Mouse (Mus musculus): ENCODE data around the gene 8030411F24Rik. TPM values are rescaled to one million over a fixed set of nuclear protein-coding genes. Genes with fewer than 3 reads are reported as not detected.

8030411F24Rik gene
- polyA plus RNA-seq, 1 experiment = not detected

GRCm38 (mm10) chr2:148789142-148789541 is 7.3 kb downstream of the 8030411F24Rik start, which contains the start of gene Cst12:
Cst12 (plus strand) TSS chr2:148789361.
- no peaks in the 10 kb centered on the region for H3K4me1 ChIP-seq (ENCODE audit: control insufficient read depth, insufficient read depth, low read length)
- H3K27ac ChIP-seq (ENCODE audit: insufficient read depth, low read depth, low read length) = no peak within 1 kb of the TSS
- TF ChIP-seq POLR2A (IDR thresholded peaks at IDR 0.05; ENCODE audit: insufficient read depth, low read depth, low read length) (no peak), CTCF (IDR thresholded peaks at IDR 0.05; ENCODE audit: insufficient read depth, low read depth, low read length) (no peak)
- WGBS = 83% methylated on average over 6 of the region's 6 CpGs
- no peak within 1 kb of the TSS for H3K4me3 ChIP-seq (ENCODE audit: insufficient read depth, low read depth, low read length)

GRCm38 (mm10) chr2:148798485-148798884 is 16.7 kb downstream of the 8030411F24Rik start, which contains the start of gene Cst8:
Cst8 (plus strand) TSS chr2:148798785.
- WGBS = 100% methylated on average over 1 of the region's 1 CpGs
- Histone ChIP-seq H3K27ac (ENCODE audit: insufficient read depth, low read depth, low read length) (no peak within 1 kb of the TSS), H3K4me1 (ENCODE audit: control insufficient read depth, insufficient read depth, low read length) (no peaks in the 10 kb centered on the region), H3K4me3 (ENCODE audit: insufficient read depth, low read depth, low read length) (no peak within 1 kb of the TSS)
- TF ChIP-seq POLR2A (IDR thresholded peaks at IDR 0.05; ENCODE audit: insufficient read depth, low read depth, low read length) = no peak
- TF ChIP-seq CTCF (IDR thresholded peaks at IDR 0.05; ENCODE audit: insufficient read depth, low read depth, low read length) = no peak

DNA sequence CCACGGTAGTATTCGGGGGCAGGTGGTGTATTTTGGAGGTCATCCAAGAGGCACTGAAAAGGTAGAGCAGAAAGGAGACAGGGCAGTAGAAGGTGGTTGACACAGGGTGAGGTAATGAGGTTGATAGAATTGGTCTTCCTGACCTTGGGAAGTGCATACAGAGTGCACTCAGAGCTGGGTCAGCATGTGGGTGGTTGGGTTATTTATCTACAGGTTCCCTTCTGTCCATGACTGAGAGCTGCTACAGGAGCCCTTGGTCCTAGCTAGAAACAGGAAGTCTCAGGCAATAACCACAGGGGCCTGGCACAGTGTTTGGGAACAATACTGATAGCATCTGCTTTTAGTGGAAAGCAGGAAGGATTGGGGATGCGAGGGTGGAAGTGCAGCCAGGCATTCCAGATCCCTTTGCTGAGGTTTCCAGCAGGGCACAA is 19.7 kb downstream of the 8030411F24Rik start:
- no peak overlapping the region for H3K27ac ChIP-seq (ENCODE audit: insufficient read depth, low read depth, low read length)
- TF ChIP-seq CTCF (IDR thresholded peaks at IDR 0.05; ENCODE audit: insufficient read depth, low read depth, low read length) (no peak), POLR2A (IDR thresholded peaks at IDR 0.05; ENCODE audit: insufficient read depth, low read depth, low read length) (no peak)
- WGBS = 55% methylated on average over 3 of the region's 3 CpGs
- H3K4me1 ChIP-seq (ENCODE audit: control insufficient read depth, insufficient read depth, low read length) = no peaks in the 10 kb centered on the region
- H3K4me3 ChIP-seq (ENCODE audit: insufficient read depth, low read depth, low read length) = no peak overlapping the region

DNA sequence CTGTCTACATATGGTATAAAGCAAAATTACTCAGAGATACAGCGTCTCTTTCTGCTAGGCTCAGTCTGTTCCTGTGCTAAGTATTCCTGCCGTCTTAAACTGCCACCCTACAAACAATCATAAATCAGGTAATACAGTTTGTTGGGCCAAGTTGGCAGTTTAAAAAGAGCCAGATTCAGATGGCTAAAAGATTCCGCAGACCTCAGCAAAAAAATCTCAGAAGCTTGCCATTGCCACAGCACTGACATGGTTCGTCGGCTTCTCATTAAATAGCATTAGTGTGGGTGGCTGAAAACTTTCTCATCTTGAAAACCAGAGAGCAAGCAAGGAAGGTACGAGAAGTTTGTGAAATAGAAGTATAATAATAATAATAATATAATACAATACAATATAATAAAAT is 24.9 kb downstream of the 8030411F24Rik start:
- Histone ChIP-seq H3K27ac (ENCODE audit: insufficient read depth, low read depth, low read length) (no peak overlapping the region), H3K4me1 (ENCODE audit: control insufficient read depth, insufficient read depth, low read length) (no peaks in the 10 kb centered on the region), H3K4me3 (ENCODE audit: insufficient read depth, low read depth, low read length) (no peak overlapping the region)
- 72% methylated on average over 6 of the region's 6 CpGs for WGBS
- TF ChIP-seq POLR2A (IDR thresholded peaks at IDR 0.05; ENCODE audit: insufficient read depth, low read depth, low read length) (no peak), CTCF (IDR thresholded peaks at IDR 0.05; ENCODE audit: insufficient read depth, low read depth, low read length) (no peak)

GRCm38 (mm10) chr2:148819909-148820308 is 38.1 kb downstream of the 8030411F24Rik start, which contains the start of gene Cst13:
Cst13 (plus strand) TSS chr2:148820081.
- TF ChIP-seq CTCF (IDR thresholded peaks at IDR 0.05; ENCODE audit: insufficient read depth, low read depth, low read length) = no peak
- no peak for TF ChIP-seq POLR2A (IDR thresholded peaks at IDR 0.05; ENCODE audit: insufficient read depth, low read depth, low read length)
- H3K4me3 ChIP-seq (ENCODE audit: insufficient read depth, low read depth, low read length) = no peak within 1 kb of the TSS
- no peak within 1 kb of the TSS for H3K27ac ChIP-seq (ENCODE audit: insufficient read depth, low read depth, low read length)
- no peaks in the 10 kb centered on the region for H3K4me1 ChIP-seq (ENCODE audit: control insufficient read depth, insufficient read depth, low read length)

- H3K4me3 ChIP-seq (ENCODE audit: insufficient read depth, low read depth, low read length) = no peak overlapping the region
- H3K4me1 ChIP-seq (ENCODE audit: control insufficient read depth, insufficient read depth, low read length) = no peaks in the 10 kb centered on the region
- no peak overlapping the region for H3K27ac ChIP-seq (ENCODE audit: insufficient read depth, low read depth, low read length)
- TF ChIP-seq CTCF (IDR thresholded peaks at IDR 0.05; ENCODE audit: insufficient read depth, low read depth, low read length) = no peak
- TF ChIP-seq POLR2A (IDR thresholded peaks at IDR 0.05; ENCODE audit: insufficient read depth, low read depth, low read length) = no peak
- 82% methylated on average over 1 of the region's 1 CpGs for WGBS
Observed at GRCm38 (mm10) chr2:148825986-148826385, 44.2 kb downstream of the 8030411F24Rik start.

- TF ChIP-seq POLR2A (IDR thresholded peaks at IDR 0.05; ENCODE audit: insufficient read depth, low read depth, low read length) = no peak
- TF ChIP-seq CTCF (IDR thresholded peaks at IDR 0.05; ENCODE audit: insufficient read depth, low read depth, low read length) = no peak
- Histone ChIP-seq H3K4me3 (ENCODE audit: insufficient read depth, low read depth, low read length) (no peak within 1 kb of the TSS), H3K27ac (ENCODE audit: insufficient read depth, low read depth, low read length) (no peak within 1 kb of the TSS), H3K4me1 (ENCODE audit: control insufficient read depth, insufficient read depth, low read length) (no peaks in the 10 kb centered on the region)
- 73% methylated on average over 4 of the region's 4 CpGs for WGBS
Observed at GRCm38 (mm10) chr2:148834912-148835311, 53.1 kb downstream of the 8030411F24Rik start, which contains the start of gene Cst9. Cst9 (plus strand) TSS chr2:148835147.

Other genes with a start within 250 kb of the 8030411F24Rik start
- gene Nxt1, start 109.4 kb upstream of the 8030411F24Rik start, polyA plus RNA-seq (2012; ENCODE audit: insufficient read depth, insufficient read length, low replicate concordance, missing spikeins) = not detected in 2 replicates
- gene Gzf1, start 101.0 kb upstream of the 8030411F24Rik start, polyA plus RNA-seq (2012; ENCODE audit: insufficient read depth, insufficient read length, low replicate concordance, missing spikeins) = not detected in 2 replicates
- 141 and 208 TPM in 2 replicates for gene Napb, start 49.5 kb upstream of the 8030411F24Rik start, polyA plus RNA-seq (2012; ENCODE audit: insufficient read depth, insufficient read length, low replicate concordance, missing spikeins)
- gene Cstl1, start 31.7 kb upstream of the 8030411F24Rik start, polyA plus RNA-seq (2012; ENCODE audit: insufficient read depth, insufficient read length, low replicate concordance, missing spikeins) = not detected in 2 replicates
- not detected in 2 replicates for gene Cst11, start 10.5 kb upstream of the 8030411F24Rik start, polyA plus RNA-seq (2012; ENCODE audit: insufficient read depth, insufficient read length, low replicate concordance, missing spikeins)
- gene Cst12, start 7.4 kb downstream of the 8030411F24Rik start, polyA plus RNA-seq (2012; ENCODE audit: insufficient read depth, insufficient read length, low replicate concordance, missing spikeins) = not detected in 2 replicates
- gene Cst8, start 16.8 kb downstream of the 8030411F24Rik start, polyA plus RNA-seq (2012; ENCODE audit: insufficient read depth, insufficient read length, low replicate concordance, missing spikeins) = not detected in 2 replicates
- gene Cst13, start 38.1 kb downstream of the 8030411F24Rik start, polyA plus RNA-seq (2012; ENCODE audit: insufficient read depth, insufficient read length, low replicate concordance, missing spikeins) = not detected in 2 replicates
- gene Cst9, start 53.1 kb downstream of the 8030411F24Rik start, polyA plus RNA-seq (2012; ENCODE audit: insufficient read depth, insufficient read length, low replicate concordance, missing spikeins) = not detected in 2 replicates
- not detected in 2 replicates for gene 9230104L09Rik, start 83.0 kb downstream of the 8030411F24Rik start, polyA plus RNA-seq (2012; ENCODE audit: insufficient read depth, insufficient read length, low replicate concordance, missing spikeins)
- 616 and 1,102 TPM in 2 replicates for gene Cst3, start 93.7 kb downstream of the 8030411F24Rik start, polyA plus RNA-seq (2012; ENCODE audit: insufficient read depth, insufficient read length, low replicate concordance, missing spikeins)
- not detected in 2 replicates for gene Gm1330, start 221.2 kb downstream of the 8030411F24Rik start, polyA plus RNA-seq (2012; ENCODE audit: insufficient read depth, insufficient read length, low replicate concordance, missing spikeins)
- not detected in 2 replicates for gene Gm10750, start 235.2 kb downstream of the 8030411F24Rik start, polyA plus RNA-seq (2012; ENCODE audit: insufficient read depth, insufficient read length, low replicate concordance, missing spikeins)

Measured in olfactory bulb, adult 2 months (tissue).